ENCODE assay signal across 8 mouse cellular contexts in the genomic region with DNA sequence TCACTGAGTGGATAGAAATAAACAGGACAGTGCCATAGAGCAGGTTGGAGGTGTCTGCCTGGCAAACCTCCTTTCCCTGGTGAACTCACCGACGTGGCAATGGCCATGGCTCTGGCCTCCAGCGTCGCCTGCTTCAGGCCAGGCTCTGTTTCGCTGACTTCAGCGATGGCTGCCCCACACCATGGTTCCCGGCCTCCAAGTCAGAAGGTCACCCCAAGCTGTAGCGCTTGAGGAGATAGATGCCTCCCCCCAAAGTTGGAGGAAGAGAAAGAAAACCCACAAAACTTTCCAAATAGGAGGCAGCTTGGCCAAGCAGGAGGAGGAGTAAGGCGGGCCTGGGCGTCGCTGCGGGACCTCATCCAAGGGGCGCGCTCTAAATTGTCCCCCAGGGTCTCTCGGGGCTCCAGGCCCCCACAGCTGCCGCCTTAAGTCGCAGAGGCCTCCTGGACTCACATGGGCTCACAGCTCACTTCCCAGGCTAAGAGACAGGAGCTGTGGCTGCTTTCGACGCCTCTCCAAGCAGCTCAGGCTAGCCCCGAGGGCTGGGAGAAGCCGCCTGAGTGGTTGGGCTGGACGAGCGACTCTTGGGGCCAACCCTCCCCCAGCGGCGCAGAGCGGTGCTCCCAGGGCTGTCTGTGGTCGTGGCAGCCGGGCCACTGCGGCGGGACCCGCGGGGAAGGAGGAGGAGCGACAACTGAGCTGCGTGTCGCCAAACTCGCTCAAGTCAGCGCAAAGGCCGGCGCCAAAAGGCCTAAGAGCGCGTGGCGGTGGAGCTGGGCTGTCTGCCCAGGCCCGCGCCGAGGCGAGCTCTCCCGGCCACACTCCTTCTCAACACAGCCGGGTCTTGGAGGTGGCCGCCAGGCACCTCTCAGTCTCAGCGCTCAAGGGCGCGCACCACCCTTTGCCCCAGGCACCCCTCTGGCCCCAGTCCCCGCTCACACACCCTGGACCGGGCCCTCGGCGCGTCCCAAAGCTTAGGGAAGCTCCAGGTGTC. TPM values are rescaled to one million over a fixed set of nuclear protein-coding genes. Genes with fewer than 3 reads are reported as not detected.
A peak's percentile ranks its signal among the peaks of the same experiment; 100 is the strongest.
DNase-seq lines count a peak whose midpoint lies in the region; ATAC-seq and TF ChIP-seq lines count a peak whose summit lies in the region.

Gene Efs, minus strand, starts transcription at position 778 of the 994 bp plus-strand sequence.

- TF ChIP-seq EP300 in stomach, postnatal 0 days (optimal IDR thresholded peaks at IDR 0.05), result no peak

- peaks cover 7% of the 10 kb centered on the region; the same call in 1 of the 2 replicates for H3K27me3 ChIP-seq in hindbrain, embryonic 13.5 days
- peaks cover 4% of the 10 kb centered on the region; the same call in 1 of the 2 replicates for H3K27me3 ChIP-seq in limb, embryonic 10.5 days (ENCODE audit: low read depth, poor library complexity, severe bottlenecking)
- H3K27me3 ChIP-seq in midbrain, embryonic 12.5 days, result peaks cover 11% of the 10 kb centered on the region; the same call in 1 of the 2 replicates
- H3K27me3 ChIP-seq in stomach, postnatal 0 days (ENCODE audit: control insufficient read depth, insufficient read depth, low read length), result no peaks in the 10 kb centered on the region

- peak within 1 kb of the TSS; percentile 94 for H3K4me2 ChIP-seq in hindbrain, embryonic 13.5 days
- peak within 1 kb of the TSS; percentile 89 for H3K4me2 ChIP-seq in midbrain, embryonic 12.5 days (replicated peaks)
- H3K4me2 ChIP-seq in stomach, postnatal 0 days (replicated peaks; ENCODE audit: low read depth), result peak within 1 kb of the TSS; percentile 88

- peak within 1 kb of the TSS; percentile 87 for H3K9ac ChIP-seq in hindbrain, embryonic 13.5 days
- H3K9ac ChIP-seq in midbrain, embryonic 12.5 days (replicated peaks), result peak within 1 kb of the TSS; percentile 78
- peak within 1 kb of the TSS; percentile 88 for H3K9ac ChIP-seq in stomach, postnatal 0 days (ENCODE audit: low read length)

- ATAC-seq in hindbrain, embryonic 13.5 days (ENCODE audit: low FRiP score), result peak; percentile 76
- peak; percentile 59 for ATAC-seq in midbrain, embryonic 12.5 days (ENCODE audit: low FRiP score, low read depth)
- peak; percentile 72 for ATAC-seq in stomach, postnatal 0 days (ENCODE audit: low FRiP score, low TSS enrichment)

- peak within 1 kb of the TSS; percentile 58 for H3K4me3 ChIP-seq in hindbrain, embryonic 13.5 days
- peak within 1 kb of the TSS; percentile 71 for H3K4me3 ChIP-seq in limb, embryonic 10.5 days
- peak within 1 kb of the TSS; percentile 53 for H3K4me3 ChIP-seq in midbrain, embryonic 12.5 days
- H3K4me3 ChIP-seq in stomach, postnatal 0 days (ENCODE audit: low read depth, low read length), result peak within 1 kb of the TSS; percentile 56

- 1% methylated on average over 51 of the region's 57 CpGs for WGBS in hindbrain, embryonic 13.5 days
- 1% methylated on average over 57 of the region's 57 CpGs for WGBS in limb, embryonic 10.5 days
- WGBS in midbrain, embryonic 12.5 days, result 2% methylated on average over 55 of the region's 57 CpGs
- 2% methylated on average over 57 of the region's 57 CpGs for WGBS in stomach, postnatal 0 days

- no peak for TF ChIP-seq CTCF in stomach, postnatal 0 days (IDR thresholded peaks at IDR 0.05; ENCODE audit: low read depth)

- H3K27ac ChIP-seq in hindbrain, embryonic 13.5 days, result peak within 1 kb of the TSS; percentile 90
- peak within 1 kb of the TSS; percentile 99 for H3K27ac ChIP-seq in limb, embryonic 10.5 days
- peak within 1 kb of the TSS; percentile 98 for H3K27ac ChIP-seq in midbrain, embryonic 12.5 days (replicated peaks)
- peak within 1 kb of the TSS; percentile 98 for H3K27ac ChIP-seq in stomach, postnatal 0 days (replicated peaks)

- H3K9me3 ChIP-seq in hindbrain, embryonic 13.5 days, result peaks cover 10% of the 10 kb centered on the region
- H3K9me3 ChIP-seq in limb, embryonic 10.5 days (replicated peaks), result peaks cover 15% of the 10 kb centered on the region
- peaks cover 18% of the 10 kb centered on the region for H3K9me3 ChIP-seq in midbrain, embryonic 12.5 days
- H3K9me3 ChIP-seq in stomach, postnatal 0 days (ENCODE audit: control insufficient read depth, low read length), result no peaks in the 10 kb centered on the region

- H3K36me3 ChIP-seq in hindbrain, embryonic 13.5 days, result peaks cover 16% of the 10 kb centered on the region
- H3K36me3 ChIP-seq in limb, embryonic 10.5 days, result peaks cover 27% of the 10 kb centered on the region
- H3K36me3 ChIP-seq in midbrain, embryonic 12.5 days, result peaks cover 18% of the 10 kb centered on the region
- H3K36me3 ChIP-seq in stomach, postnatal 0 days (ENCODE audit: control insufficient read depth, insufficient read depth, low read length), result no peaks in the 10 kb centered on the region

- DNase-seq in adrenal gland, postnatal 10 days, result peak; percentile 75
- peak; percentile 48 to 51 for DNase-seq in cerebellum, postnatal 36 days
- peak; percentile 66 for DNase-seq in gastrocnemius, adult 18-20 months (ENCODE audit: low spot score)
- DNase-seq in limb, embryonic 10.5 days (ENCODE audit: low spot score), result peak; percentile 80
- peak; percentile 71 for DNase-seq in stomach, postnatal 0 days (ENCODE audit: low spot score)
- DNase-seq in spleen, postnatal 14 days (ENCODE audit: low spot score in 2 of 2), result no peak

- H3K4me1 ChIP-seq in hindbrain, embryonic 13.5 days (replicated peaks), result peaks cover 43% of the 10 kb centered on the region
- H3K4me1 ChIP-seq in limb, embryonic 10.5 days, result peaks cover 58% of the 10 kb centered on the region
- H3K4me1 ChIP-seq in midbrain, embryonic 12.5 days, result peaks cover 41% of the 10 kb centered on the region
- H3K4me1 ChIP-seq in stomach, postnatal 0 days (replicated peaks; ENCODE audit: control insufficient read depth, insufficient read depth), result peaks cover 4% of the 10 kb centered on the region

RNA-seq across cellular contexts. Expression of gene Efs, which starts in this region (rescaled TPM):
- 1 to 10 TPM; 7.4 to 9.9 TPM for total RNA-seq in adrenal gland, postnatal 10 days (2021)
- total RNA-seq in gastrocnemius, adult 18-20 months (2021), result 1 to 10 TPM in 1 of 2 experiments, under 1 TPM in 1; 0.78 to 1.5 TPM
- 15.4 and 15.6 TPM in 2 replicates for polyA plus RNA-seq in hindbrain, embryonic 13.5 days (2015; fragmentation: Nextera tagmentation; extraction: Ambion mirVana)
- polyA plus RNA-seq in limb, embryonic 10.5 days (2016; fragmentation: Nextera tagmentation; extraction: Ambion mirVana), result 40.2 and 53.4 TPM in 2 replicates
- 36.0 and 38.6 TPM in 2 replicates for polyA plus RNA-seq in midbrain, embryonic 12.5 days (2016; fragmentation: Nextera tagmentation; extraction: Ambion mirVana)
- 14.1 and 16.8 TPM in 2 replicates for polyA plus RNA-seq in stomach, postnatal 0 days (2015; fragmentation: Nextera tagmentation; extraction: Ambion mirVana)

Comparison
In these comparisons a context has a peak if more than half of its experiments do, and no peak if none do; other contexts are left out.
1. DNase-seq: peak in adrenal gland, postnatal 10 days (single experiment), cerebellum, postnatal 36 days (2 of 2), gastrocnemius, adult 18-20 months (single experiment), limb, embryonic 10.5 days (single experiment) and stomach, postnatal 0 days (single experiment); none in spleen, postnatal 14 days (0 of 2).
2. Peak in every context shown above with its lines, with median percentiles within 50 percentile points of each other: ATAC-seq, H3K27ac ChIP-seq, H3K4me2 ChIP-seq, H3K4me3 ChIP-seq and H3K9ac ChIP-seq.